Mouse (Mus musculus) heart, embryonic 14.5 days (tissue): ENCODE measurements at regions not wholly inside any gene's neighbourhood (a gene's known extent, or its start where the extent isn't known, plus 50 kb on each side); places are given as distances from the start of the nearest gene placed in this dataset.

Experiments
- ATAC-seq: fragments of 200-750 bp; cut with Nextera tagmentation; 2 replicates; pipeline ENCODE4 v1.8.0; 2017; ENCODE audit warnings: low read depth, moderate TSS enrichment; ENCODE audit not compliant: insufficient number of reproducible peaks, insufficient read depth, low FRiP score
- H3K27ac ChIP-seq, 2 experiments: fragments of 200-500 bp in 1 of 2; fragments of 300-500 bp in 1 of 2; sonication (generic) in 1 of 2; replicated peaks in 1 of 2; 2 replicates each; pipeline ENCODE4 v1.5.1; 2012 to 2014; ENCODE audit warnings: low read depth in 2 of 2, low read length in 2 of 2, control low read depth in 1 of 2, mild to moderate bottlenecking in 1 of 2, mixed read lengths in 1 of 2; ENCODE audit not compliant: control insufficient read depth in 1 of 2, insufficient read depth in 1 of 2
- H3K27me3 ChIP-seq: fragments of 300-500 bp; sonication (generic); 2 replicates; pipeline ENCODE4 v1.6.1; 2014; ENCODE audit warnings: mild to moderate bottlenecking, low read length, control low read depth; ENCODE audit not compliant: control insufficient read depth, insufficient read depth
- H3K36me3 ChIP-seq: fragments of 300-500 bp; sonication (generic); 2 replicates; pipeline ENCODE4 v1.6.1; 2014; ENCODE audit warnings: mild to moderate bottlenecking, control low read depth, low read length, mixed read lengths; ENCODE audit not compliant: control insufficient read depth, insufficient read depth
- H3K4me1 ChIP-seq, 2 experiments: fragments of 200-500 bp in 1 of 2; fragments of 300-500 bp in 1 of 2; sonication (generic) in 1 of 2; 2 replicates each; pipeline ENCODE4 v1.6.1; 2012 to 2014; ENCODE audit warnings: low read length in 2 of 2, control low read depth in 1 of 2, mixed read lengths in 1 of 2; ENCODE audit not compliant: control insufficient read depth in 2 of 2, insufficient read depth in 2 of 2
- H3K4me2 ChIP-seq: fragments of 300-500 bp; sonication (generic); 2 replicates; pipeline ENCODE4 v1.6.1; 2014; ENCODE audit warnings: mild to moderate bottlenecking, low read length
- H3K4me3 ChIP-seq, 2 experiments: fragments of 200-500 bp in 1 of 2; fragments of 300-500 bp in 1 of 2; sonication (generic) in 1 of 2; 2 replicates each; pipeline ENCODE4 v1.5.1; 2012 to 2014; ENCODE audit warnings: low read length in 2 of 2, mild to moderate bottlenecking in 2 of 2, control low read depth in 1 of 2, low read depth in 1 of 2, moderate library complexity in 1 of 2; ENCODE audit not compliant: control insufficient read depth in 1 of 2, insufficient read depth in 1 of 2
- H3K9ac ChIP-seq: fragments of 300-500 bp; sonication (generic); 2 replicates; pipeline ENCODE4 v1.6.1; 2014; ENCODE audit warnings: mild to moderate bottlenecking, low read length
- H3K9me3 ChIP-seq: fragments of 300-500 bp; sonication (generic); 2 replicates; pipeline ENCODE4 v1.6.1; 2016; ENCODE audit warnings: low read length, control low read depth; ENCODE audit not compliant: control insufficient read depth
- WGBS: fragments of 180-500 bp; shearing (Covaris S2); extraction: QIAGEN DNeasy Blood & Tissue Kit; methylation state at CpG from one replicate; pipeline ENCODE4 v1.1.7; 2014; 5-methylcytosine and 5-hydroxymethylcytosine counted together

DNA sequence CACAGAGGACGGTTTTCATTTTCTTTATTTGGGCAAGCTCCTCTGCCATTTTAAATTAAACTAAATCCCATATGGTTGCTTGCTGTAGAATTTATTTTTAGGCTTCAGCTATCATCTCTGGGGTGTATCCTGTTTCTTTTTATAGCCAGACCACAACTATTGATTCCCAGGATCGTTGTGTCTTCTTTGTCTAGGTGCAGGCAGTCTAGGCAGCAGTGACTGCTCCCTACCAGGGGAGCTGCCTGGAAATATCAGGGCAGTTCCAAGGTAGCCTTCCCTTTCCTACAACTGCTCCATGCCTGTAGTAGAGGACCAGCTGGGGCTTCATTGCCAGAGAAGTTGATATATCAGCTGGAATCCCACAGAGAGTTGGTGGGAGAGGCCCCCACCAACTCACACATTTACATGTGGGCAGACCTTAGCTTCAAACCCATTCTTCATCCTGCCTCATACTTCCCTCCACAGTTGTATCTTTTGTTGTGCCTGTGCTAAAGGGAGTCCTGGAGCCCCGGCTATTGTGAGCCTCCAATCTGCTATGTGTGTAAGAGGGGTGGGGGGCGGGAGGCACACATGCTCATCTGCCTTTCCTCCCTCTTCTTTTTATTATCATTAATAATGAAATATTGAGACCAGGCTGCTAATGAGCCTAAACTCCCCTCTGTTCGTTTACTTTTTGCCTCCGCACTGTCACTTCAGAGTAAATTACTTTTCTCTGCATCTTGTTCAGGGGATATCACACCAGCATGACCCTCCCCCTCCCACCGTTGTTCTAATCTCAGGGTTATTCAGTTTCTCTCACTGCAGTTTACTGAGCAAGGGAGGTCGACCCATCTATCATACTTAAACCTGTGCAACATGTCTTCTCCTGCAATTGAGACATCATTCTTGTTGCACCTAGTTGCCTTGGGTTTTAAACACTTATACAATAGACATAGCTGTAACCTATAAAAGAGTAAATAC lies 576.3 kb upstream of the Plxna2 start:
- ATAC-seq: no peak
- Histone ChIP-seq H3K36me3 (no peaks in the 10 kb centered on the region), H3K27ac (no peak overlapping the region), H3K4me3 (no peak overlapping the region), H3K9ac (no peak overlapping the region), H3K9me3 (no peaks in the 10 kb centered on the region), H3K4me2 (no peak overlapping the region), H3K4me1 (peaks cover 0 to 3% of the 10 kb centered on the region in 2 experiments; a peak in 1 of 4 replicates), H3K27me3 (no peaks in the 10 kb centered on the region)
- 53% methylated on average over 8 of the region's 8 CpGs for WGBS

DNA sequence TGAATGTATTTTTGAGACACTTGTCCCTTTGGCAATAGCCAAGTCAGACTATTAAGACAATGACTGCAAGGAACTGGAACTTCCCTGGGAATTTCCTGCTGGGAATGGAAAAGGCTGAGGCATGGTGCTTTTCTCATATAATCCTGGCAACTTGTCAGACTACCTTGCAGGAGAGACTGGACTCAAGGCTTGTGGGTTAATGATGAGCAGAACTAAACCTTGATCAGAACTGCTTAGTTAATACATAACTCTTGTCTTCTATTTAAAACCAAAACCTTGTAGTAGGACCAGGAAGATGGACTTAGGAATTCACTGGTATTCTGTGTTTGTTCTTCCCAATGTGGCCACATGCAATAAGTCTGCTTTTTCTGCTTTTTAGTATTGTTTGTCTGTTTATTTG lies 579.3 kb upstream of the Plxna2 start:
- Histone ChIP-seq H3K27me3 (no peaks in the 10 kb centered on the region), H3K4me2 (no peak overlapping the region), H3K4me1 (peaks cover 0 to 3% of the 10 kb centered on the region in 2 experiments; a peak in 1 of 4 replicates), H3K9me3 (no peaks in the 10 kb centered on the region), H3K36me3 (no peaks in the 10 kb centered on the region), H3K27ac (no peak overlapping the region), H3K4me3 (no peak overlapping the region), H3K9ac (no peak overlapping the region)
- ATAC-seq: no peak

- Histone ChIP-seq H3K27ac (no peak overlapping the region), H3K36me3 (no peaks in the 10 kb centered on the region), H3K4me2 (no peak overlapping the region), H3K9me3 (no peaks in the 10 kb centered on the region), H3K9ac (no peak overlapping the region), H3K4me3 (no peak overlapping the region), H3K27me3 (no peaks in the 10 kb centered on the region), H3K4me1 (no peaks in the 10 kb centered on the region)
- WGBS: 68% methylated on average over 5 of the region's 5 CpGs
- no peak for ATAC-seq
Observed at GRCm38 (mm10) chr1:194034199-194034883, 583.7 kb upstream of the Plxna2 start.

- H3K9ac ChIP-seq: no peak overlapping the region
- ATAC-seq: no peak
Observed at GRCm38 (mm10) chr1:194032603-194033002, 585.4 kb upstream of the Plxna2 start.

GRCm38 (mm10) chr1:194030651-194031228 lies 587.3 kb upstream of the Plxna2 start:
- no peak overlapping the region for H3K4me3 ChIP-seq
- no peak overlapping the region for H3K27ac ChIP-seq
- H3K4me2 ChIP-seq: no peak overlapping the region
- H3K36me3 ChIP-seq: no peaks in the 10 kb centered on the region
- no peak overlapping the region for H3K9ac ChIP-seq
- no peak for ATAC-seq
- no peaks in the 10 kb centered on the region for H3K9me3 ChIP-seq
- peaks cover 0 to 5% of the 10 kb centered on the region in 2 experiments; a peak in 1 of 4 replicates for H3K4me1 ChIP-seq
- no peaks in the 10 kb centered on the region for H3K27me3 ChIP-seq
- 61% methylated on average over 3 of the region's 3 CpGs for WGBS

More at GRCm38 (mm10) chr1:194032603-194033002, 585.4 kb upstream of the Plxna2 start:
- Histone ChIP-seq H3K27ac (no peak overlapping the region), H3K27me3 (no peaks in the 10 kb centered on the region), H3K4me2 (no peak overlapping the region), H3K4me3 (no peak overlapping the region), H3K4me1 (no peaks in the 10 kb centered on the region; a peak in 1 of 4 replicates), H3K36me3 (no peaks in the 10 kb centered on the region), H3K9me3 (no peaks in the 10 kb centered on the region)
- 96% methylated on average over 1 of the region's 1 CpGs for WGBS

GRCm38 (mm10) chr1:194026958-194027692 lies 590.9 kb upstream of the Plxna2 start:
- no peak overlapping the region for H3K27ac ChIP-seq
- H3K4me2 ChIP-seq: no peak overlapping the region
- no peaks in the 10 kb centered on the region for H3K9me3 ChIP-seq
- ATAC-seq: no peak
- H3K36me3 ChIP-seq: no peaks in the 10 kb centered on the region
- 42% methylated on average over 7 of the region's 7 CpGs for WGBS
- no peak overlapping the region for H3K9ac ChIP-seq
- H3K4me1 ChIP-seq: peaks cover 0 to 5% of the 10 kb centered on the region in 2 experiments; a peak in 1 of 4 replicates
- no peaks in the 10 kb centered on the region for H3K27me3 ChIP-seq
- no peak overlapping the region for H3K4me3 ChIP-seq

- Histone ChIP-seq H3K36me3 (no peaks in the 10 kb centered on the region), H3K9me3 (no peaks in the 10 kb centered on the region), H3K27ac (no peak overlapping the region), H3K4me3 (no peak overlapping the region), H3K27me3 (no peaks in the 10 kb centered on the region), H3K4me1 (peaks cover 0 to 5% of the 10 kb centered on the region in 2 experiments; a peak in 1 of 4 replicates), H3K4me2 (no peak overlapping the region), H3K9ac (no peak overlapping the region)
- ATAC-seq: no peak
- WGBS: 20% methylated on average over 2 of the region's 2 CpGs
Observed at GRCm38 (mm10) chr1:194026213-194026612, 591.8 kb upstream of the Plxna2 start.
